Mouse (Mus musculus) gastrocnemius, adult 18-20 months (tissue): ENCODE measurements at regions not wholly inside any gene's neighbourhood (a gene's known extent, or its start where the extent isn't known, plus 50 kb on each side); places are given as distances from the start of the nearest gene placed in this dataset.
A peak's percentile ranks its signal among the peaks of the same experiment; 100 is the strongest.

ENCODE experiments used
- DNase-seq: peaks from one replicate; pipeline ENCODE4 v3.0.0; 2021; ENCODE audit warnings: low spot score

DNA sequence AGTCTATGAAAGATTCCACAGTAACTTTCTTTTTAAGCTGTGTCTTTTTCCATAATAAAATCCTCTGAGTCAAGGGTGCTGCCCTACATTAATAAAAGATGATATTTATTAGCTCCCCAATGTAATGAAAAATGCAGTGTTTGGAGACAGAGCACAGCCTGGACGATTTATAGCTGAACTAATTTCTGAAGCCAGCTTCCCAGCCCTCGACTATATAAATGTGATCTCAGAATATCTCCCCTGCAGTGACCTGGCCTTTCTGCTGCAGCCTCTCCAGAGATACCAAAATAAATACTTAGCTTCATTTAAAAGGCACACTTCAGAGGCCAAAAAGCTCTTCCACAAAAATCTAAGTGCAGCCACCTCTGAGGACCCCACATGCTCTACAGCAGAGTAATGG lies 534.7 kb downstream of the Zfp619 start:
- no peak for DNase-seq

- DNase-seq = no peak
Observed at GRCm38 (mm10) chr7:40058836-40059235, 541.3 kb downstream of the Zfp619 start.

- peak; percentile 2 for DNase-seq
Observed at GRCm38 (mm10) chr7:40064631-40065030, 547.1 kb downstream of the Zfp619 start.

DNA sequence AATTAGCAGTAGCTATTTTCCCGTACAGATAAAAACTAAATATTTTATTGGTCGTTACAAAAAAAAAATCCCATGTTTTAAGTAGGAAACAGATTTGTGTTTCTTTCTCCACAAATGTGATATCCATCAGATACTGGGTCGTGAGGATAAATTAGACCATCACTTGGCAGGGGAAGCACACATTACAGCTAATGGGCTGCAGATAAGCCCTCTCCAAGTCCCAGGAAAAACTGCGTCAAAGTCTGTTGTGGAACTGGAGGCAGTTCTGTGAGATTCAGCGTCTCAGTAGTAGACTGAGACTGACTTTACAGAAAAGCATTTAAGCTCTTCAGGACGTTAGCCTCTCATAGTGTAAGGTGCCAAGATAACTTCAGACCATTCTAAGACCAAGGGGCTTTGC lies 548.0 kb downstream of the Zfp619 start:
- peak; percentile 5 for DNase-seq

DNA sequence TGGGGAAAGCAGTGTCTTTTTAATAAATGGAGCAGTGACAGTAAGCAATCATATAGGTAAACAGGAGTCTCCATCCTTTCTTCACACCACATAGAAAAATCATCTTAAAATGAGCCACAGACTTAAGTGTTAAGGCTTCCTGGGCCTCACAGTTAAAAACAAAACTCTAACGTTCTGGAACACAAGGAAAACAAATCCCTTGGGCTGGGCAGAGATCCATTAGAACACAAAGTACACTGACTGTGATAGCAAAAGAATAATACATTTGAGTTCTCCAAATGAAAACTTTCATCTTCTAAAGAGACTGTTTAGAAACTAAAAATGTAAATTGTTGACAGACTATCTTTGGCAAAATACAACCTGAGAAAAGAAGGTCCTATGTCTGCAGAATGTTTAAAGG lies 549.8 kb downstream of the Zfp619 start:
- peak; percentile 11 for DNase-seq

DNA sequence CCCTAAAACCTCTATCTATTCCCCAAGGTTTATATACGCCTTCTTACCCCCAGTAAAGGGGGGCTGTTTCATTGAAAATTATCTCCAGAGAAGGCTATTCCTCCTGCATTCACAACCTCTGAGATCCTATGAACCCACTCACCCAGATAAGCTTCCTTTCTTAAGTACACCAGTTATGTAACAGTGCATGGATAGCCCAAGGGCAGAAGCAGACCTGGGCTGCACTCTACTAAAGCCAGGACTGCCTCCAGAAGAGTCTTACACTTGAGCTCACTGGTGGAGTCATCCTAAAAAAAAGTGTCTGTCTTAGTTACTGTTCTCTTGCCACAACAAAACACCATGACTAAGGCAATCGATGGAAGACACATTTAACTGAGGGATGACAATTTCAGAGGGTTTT lies 553.7 kb downstream of the Zfp619 start:
- DNase-seq = no peak

GRCm38 (mm10) chr7:40072478-40072877 lies 554.9 kb downstream of the Zfp619 start:
- DNase-seq = no peak

DNA sequence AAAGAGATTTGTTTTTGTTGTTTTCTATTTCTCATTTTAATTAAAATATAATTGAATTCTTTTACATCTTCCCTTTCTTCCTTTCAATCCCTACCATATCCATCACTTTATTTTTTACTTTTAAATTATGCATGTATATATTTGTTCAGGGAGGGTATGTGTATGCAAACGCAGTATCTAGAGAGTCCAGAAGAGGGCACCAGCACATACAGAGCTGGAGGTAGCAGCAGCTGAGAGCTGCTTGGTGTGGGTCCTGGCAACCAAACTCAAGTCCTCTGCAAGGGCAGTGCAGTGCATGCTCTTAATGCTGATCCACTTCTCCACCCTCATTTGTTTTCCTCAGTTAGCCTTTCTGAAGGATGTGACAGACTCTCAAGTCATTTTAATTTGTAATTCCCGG lies 568.7 kb downstream of the Zfp619 start:
- peak; percentile 33 for DNase-seq

DNA sequence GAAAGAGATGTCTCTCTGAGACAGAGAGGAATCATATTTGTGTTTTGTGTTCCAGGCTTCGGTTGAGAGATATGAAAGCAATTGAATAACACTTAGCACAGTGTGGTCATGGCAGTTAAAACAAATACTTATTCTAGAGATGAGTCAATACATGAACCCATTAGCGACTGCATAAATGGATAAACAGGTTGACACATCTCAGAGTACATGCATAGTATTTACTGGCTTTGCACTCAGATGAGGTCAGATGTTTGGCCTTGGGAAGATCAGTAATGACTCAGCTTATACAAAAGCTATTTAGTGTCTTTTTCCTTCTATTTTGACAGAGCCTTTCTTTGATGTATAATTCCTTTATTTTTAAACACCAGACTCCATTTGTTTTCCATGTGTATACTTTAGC lies 579.5 kb downstream of the Zfp619 start:
- no peak for DNase-seq

GRCm38 (mm10) chr7:40103057-40103945 lies 585.7 kb downstream of the Zfp619 start:
- DNase-seq = peak; percentile 9

GRCm38 (mm10) chr7:40142906-40143305 lies 625.3 kb downstream of the Zfp619 start:
- DNase-seq = no peak

- DNase-seq = no peak
Observed at GRCm38 (mm10) chr7:40144431-40144830, 626.9 kb downstream of the Zfp619 start.

DNA sequence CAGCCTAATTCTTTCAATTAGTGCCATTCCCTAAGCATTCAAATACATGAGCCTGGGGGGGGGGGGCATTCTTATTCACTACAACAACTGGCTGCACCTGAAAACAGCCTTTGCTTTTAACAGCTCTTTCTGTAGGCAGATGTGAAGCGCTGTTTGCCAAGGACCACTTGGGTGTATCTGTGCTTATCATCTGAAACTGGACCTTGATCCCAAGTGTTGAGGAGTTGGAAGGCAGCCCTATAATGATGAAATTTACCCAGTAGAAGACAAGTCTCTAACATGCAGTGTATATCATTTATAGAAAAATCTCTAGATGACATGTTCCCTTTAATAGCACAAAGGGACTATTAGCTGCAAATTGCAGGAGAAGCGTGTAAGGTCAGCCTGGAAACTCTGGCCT lies 660.0 kb downstream of the Zfp619 start:
- DNase-seq = no peak

DNA sequence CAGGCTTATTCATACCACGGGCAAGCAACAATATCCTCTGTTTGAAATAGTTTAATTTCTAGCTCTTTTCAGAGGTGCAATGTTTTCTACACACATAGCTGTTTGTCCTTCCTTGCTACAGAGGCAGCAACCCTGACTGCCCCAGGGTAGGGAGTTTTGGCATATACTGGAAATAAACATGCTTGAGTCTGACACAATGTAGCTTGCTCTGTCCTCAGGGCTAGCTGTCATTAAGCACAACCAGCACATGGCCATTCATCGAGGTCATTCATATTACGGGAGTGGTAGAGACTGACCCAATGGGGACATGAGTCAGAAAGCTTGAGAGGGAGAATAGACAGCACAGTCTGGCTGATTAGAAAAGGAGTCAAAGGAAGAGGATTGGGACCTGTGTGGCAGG lies 677.8 kb downstream of the Zfp619 start:
- no peak for DNase-seq

GRCm38 (mm10) chr7:40202615-40203014 lies 685.0 kb downstream of the Zfp619 start:
- DNase-seq = peak; percentile 44

- DNase-seq = no peak
Observed at GRCm38 (mm10) chr7:40211956-40212355, 686.2 kb upstream of the Vstm2b start.

GRCm38 (mm10) chr7:40212576-40212975 lies 685.6 kb upstream of the Vstm2b start:
- DNase-seq = no peak

DNA sequence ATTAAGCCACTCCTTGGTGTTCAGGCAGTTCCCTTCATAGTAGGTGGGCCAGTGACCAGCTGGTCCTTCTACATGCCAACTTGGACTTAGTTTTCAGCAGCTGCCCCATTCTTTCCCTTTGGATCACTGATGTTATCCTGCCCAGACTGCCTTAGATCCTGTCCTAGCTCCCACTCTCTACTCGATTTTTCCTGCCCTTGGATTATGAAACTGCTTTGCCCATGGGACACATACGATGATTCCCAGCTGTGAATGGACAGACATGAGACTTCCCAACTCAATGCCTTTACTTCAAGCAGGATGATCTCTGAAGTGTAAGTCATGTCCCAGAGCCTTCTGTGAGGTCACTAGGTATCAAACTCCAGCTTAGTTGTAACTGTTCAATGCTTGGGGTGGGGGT lies 684.5 kb upstream of the Vstm2b start:
- DNase-seq = peak; percentile 26

DNA sequence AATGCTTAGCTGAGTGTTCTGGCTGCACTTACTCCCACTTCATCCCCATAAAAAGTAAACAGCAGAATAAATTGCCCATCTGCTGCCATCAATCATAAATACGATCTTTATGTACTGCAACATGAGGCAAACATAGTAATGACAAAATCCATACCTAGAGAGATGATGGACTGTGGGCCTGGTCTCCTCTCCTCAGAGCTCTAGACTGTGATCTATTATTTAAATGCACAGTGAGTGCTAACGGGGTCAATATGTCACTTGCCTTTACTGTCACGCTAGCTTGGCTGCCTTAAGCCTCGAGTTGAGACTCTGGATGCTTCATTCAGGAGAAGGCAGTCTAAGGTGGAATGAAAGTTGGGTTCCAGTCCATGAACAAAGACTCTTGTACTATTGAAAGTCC lies 683.7 kb upstream of the Vstm2b start:
- no peak for DNase-seq

DNA sequence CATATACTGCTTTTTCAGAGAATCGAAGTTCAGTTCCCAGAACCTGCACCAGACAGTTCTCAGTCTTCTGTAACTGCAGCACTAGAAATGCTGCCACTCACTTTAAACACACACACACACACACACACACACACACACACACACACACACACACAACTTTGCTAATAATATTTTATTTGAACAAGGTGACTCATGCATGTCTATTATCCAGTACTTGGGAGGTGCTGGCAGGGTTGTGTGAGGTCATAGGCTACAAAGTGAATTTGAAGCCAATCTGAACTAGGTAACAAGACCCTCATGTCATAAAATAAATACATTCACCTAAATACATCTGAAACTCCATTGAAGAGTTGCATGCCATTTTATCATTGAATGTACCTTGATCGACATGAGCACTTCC lies 682.9 kb upstream of the Vstm2b start:
- no peak for DNase-seq

DNA sequence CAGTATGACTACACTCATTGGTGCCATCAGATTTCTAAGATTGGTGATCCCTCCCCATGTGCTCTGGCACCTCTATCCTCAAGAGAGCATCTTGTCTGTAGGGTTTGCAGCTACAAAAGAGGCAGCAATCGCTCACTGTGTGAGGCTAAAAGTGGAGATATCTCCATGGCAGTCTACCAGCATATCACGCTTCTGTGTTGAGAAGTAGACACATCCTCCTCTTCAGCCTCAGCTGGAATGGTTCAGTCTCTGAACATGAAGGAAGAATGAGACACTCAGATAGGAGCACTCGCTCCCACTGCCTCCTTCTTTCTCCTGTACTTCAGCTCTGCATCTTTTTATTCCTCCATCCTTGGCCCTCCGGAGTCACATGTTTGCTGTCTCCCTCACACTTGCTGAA lies 677.6 kb upstream of the Vstm2b start:
- DNase-seq = no peak

- no peak for DNase-seq
Observed at GRCm38 (mm10) chr7:40245188-40245587, 652.9 kb upstream of the Vstm2b start.

GRCm38 (mm10) chr7:40248521-40248920 lies 649.6 kb upstream of the Vstm2b start:
- no peak for DNase-seq

- no peak for DNase-seq
Observed at GRCm38 (mm10) chr7:40253486-40253885, 644.6 kb upstream of the Vstm2b start.
